Mouse (Mus musculus) heart, embryonic 15.5 days (tissue): ENCODE data around the gene Rab3d. TPM values are rescaled to one million over a fixed set of nuclear protein-coding genes. Genes with fewer than 3 reads are reported as not detected.
A peak's percentile ranks its signal among the peaks of the same experiment; 100 is the strongest.

Experiments
- ATAC-seq: fragments of 200-750 bp; cut with Nextera tagmentation; replicated peaks from 2 replicates; pipeline ENCODE4 v1.8.0; 2017; ENCODE audit warnings: low read depth, moderate TSS enrichment; ENCODE audit not compliant: insufficient number of reproducible peaks, insufficient read depth, low FRiP score
- H3K27ac ChIP-seq: fragments of 300-500 bp; sonication (generic); 2 replicates; pipeline ENCODE4 v1.5.1; 2015; ENCODE audit warnings: mild to moderate bottlenecking, inconsistent platforms
- H3K27me3 ChIP-seq: fragments of 300-500 bp; sonication (generic); 2 replicates; pipeline ENCODE4 v1.6.1; 2015; ENCODE audit warnings: inconsistent platforms
- H3K36me3 ChIP-seq: fragments of 300-500 bp; sonication (generic); 2 replicates; pipeline ENCODE4 v1.6.1; 2015; ENCODE audit warnings: mild to moderate bottlenecking, inconsistent platforms
- H3K4me1 ChIP-seq: fragments of 300-500 bp; sonication (generic); replicated peaks from 2 replicates; pipeline ENCODE4 v1.6.1; 2015; ENCODE audit warnings: inconsistent platforms
- H3K4me2 ChIP-seq: fragments of 300-500 bp; sonication (generic); 2 replicates; pipeline ENCODE4 v1.6.1; 2015; ENCODE audit warnings: inconsistent platforms, mild to moderate bottlenecking, moderate library complexity
- H3K4me3 ChIP-seq: fragments of 300-500 bp; sonication (generic); 2 replicates; pipeline ENCODE4 v1.5.1; 2015; ENCODE audit warnings: mild to moderate bottlenecking, inconsistent platforms
- H3K9ac ChIP-seq: fragments of 300-500 bp; sonication (generic); 2 replicates; pipeline ENCODE4 v1.6.1; 2015; ENCODE audit warnings: mild to moderate bottlenecking, inconsistent platforms
- H3K9me3 ChIP-seq: fragments of 300-500 bp; sonication (generic); replicated peaks from 2 replicates; pipeline ENCODE4 v1.6.1; 2016; ENCODE audit warnings: inconsistent platforms
- WGBS: fragments of 180-500 bp; shearing (Covaris S2); methylation state at CpG from one replicate; pipeline ENCODE4 v1.1.7; 2015; ENCODE audit warnings: mixed read lengths; 5-methylcytosine and 5-hydroxymethylcytosine counted together
- polyA plus RNA-seq: library from polyadenylated mRNA; unstranded; fragments of >200 nt; fragmentation: Nextera tagmentation; extraction: Ambion mirVana; gene quantifications from 2 replicates; pipeline ENCODE4 v1.2.1, GENCODE M21; 2015

The Rab3d gene
- polyA plus RNA-seq, 1 experiment from 2014 or later: 9.7 TPM

- Histone ChIP-seq H3K9ac (no peak overlapping the region), H3K9me3 (no peaks in the 10 kb centered on the region), H3K4me2 (no peak overlapping the region), H3K36me3 (no peaks in the 10 kb centered on the region), H3K27me3 (no peaks in the 10 kb centered on the region), H3K27ac (no peak overlapping the region), H3K4me3 (no peak overlapping the region), H3K4me1 (peaks cover 34% of the 10 kb centered on the region)
- ATAC-seq: no peak
- WGBS: 96% methylated on average over 1 of the region's 1 CpGs
Observed at GRCm38 (mm10) chr9:21925506-21925905, 7.5 kb upstream of the Rab3d start.

GRCm38 (mm10) chr9:21925034-21925433, 7.0 kb upstream of the Rab3d start:
- 90% methylated on average over 3 of the region's 3 CpGs for WGBS

GRCm38 (mm10) chr9:21924099-21924493, 6.1 kb upstream of the Rab3d start:
- H3K9ac ChIP-seq: no peak overlapping the region
- H3K36me3 ChIP-seq: no peaks in the 10 kb centered on the region
- H3K27me3 ChIP-seq: no peaks in the 10 kb centered on the region
- no peaks in the 10 kb centered on the region for H3K9me3 ChIP-seq
- peak; percentile 88 for ATAC-seq
- no peak overlapping the region; the same call in 1 of the 2 replicates for H3K4me2 ChIP-seq
- peaks cover 34% of the 10 kb centered on the region for H3K4me1 ChIP-seq
- no peak overlapping the region for H3K4me3 ChIP-seq
- peak overlapping the region; percentile 82 for H3K27ac ChIP-seq
- WGBS: 29% methylated on average over 6 of the region's 6 CpGs

More at GRCm38 (mm10) chr9:21925034-21925433, 7.0 kb upstream of the Rab3d start:
- Histone ChIP-seq H3K4me2 (no peak overlapping the region), H3K27me3 (no peaks in the 10 kb centered on the region), H3K4me3 (no peak overlapping the region), H3K36me3 (no peaks in the 10 kb centered on the region), H3K9ac (no peak overlapping the region), H3K4me1 (peaks cover 34% of the 10 kb centered on the region), H3K9me3 (no peaks in the 10 kb centered on the region), H3K27ac (no peak overlapping the region)
- ATAC-seq: no peak

GRCm38 (mm10) chr9:21923490-21924098, 5.6 kb upstream of the Rab3d start:
- Histone ChIP-seq H3K9me3 (no peaks in the 10 kb centered on the region), H3K27ac (peak overlapping the region; percentile 82), H3K4me3 (no peak overlapping the region), H3K4me2 (no peak overlapping the region; the same call in 1 of the 2 replicates), H3K4me1 (peaks cover 34% of the 10 kb centered on the region), H3K9ac (no peak overlapping the region), H3K27me3 (no peaks in the 10 kb centered on the region), H3K36me3 (no peaks in the 10 kb centered on the region)
- no peak for ATAC-seq
- 25% methylated on average over 3 of the region's 3 CpGs for WGBS

- Histone ChIP-seq H3K27me3 (no peaks in the 10 kb centered on the region), H3K9me3 (no peaks in the 10 kb centered on the region), H3K27ac (peak overlapping the region; percentile 82), H3K4me3 (no peak overlapping the region), H3K4me1 (peaks cover 40% of the 10 kb centered on the region), H3K4me2 (no peak overlapping the region), H3K36me3 (no peaks in the 10 kb centered on the region), H3K9ac (no peak overlapping the region)
- 87% methylated on average over 4 of the region's 4 CpGs for WGBS
- ATAC-seq: no peak
Observed at GRCm38 (mm10) chr9:21923036-21923435, 5.0 kb upstream of the Rab3d start.

GRCm38 (mm10) chr9:21918692-21919384, 846 bp upstream of the Rab3d start:
- Histone ChIP-seq H3K27me3 (no peaks in the 10 kb centered on the region), H3K9ac (no peak overlapping the region), H3K4me1 (peaks cover 19% of the 10 kb centered on the region), H3K27ac (no peak overlapping the region), H3K4me2 (peak overlapping the region; percentile 97), H3K4me3 (peak overlapping the region; percentile 66), H3K9me3 (no peaks in the 10 kb centered on the region), H3K36me3 (no peaks in the 10 kb centered on the region; the same call in 1 of the 2 replicates)
- WGBS: 16% methylated on average over 5 of the region's 5 CpGs
- no peak for ATAC-seq

GRCm38 (mm10) chr9:21917493-21918034, 428 bp downstream of the Rab3d start:
- H3K4me3 ChIP-seq: peak overlapping the region; percentile 66
- WGBS: 2% methylated on average over 35 of the region's 35 CpGs
- ATAC-seq: peak; percentile 56
- H3K4me1 ChIP-seq: peaks cover 9% of the 10 kb centered on the region
- peak overlapping the region; percentile 73 for H3K9ac ChIP-seq
- no peaks in the 10 kb centered on the region; the same call in 1 of the 2 replicates for H3K36me3 ChIP-seq
- no peaks in the 10 kb centered on the region for H3K27me3 ChIP-seq
- peak overlapping the region; percentile 97 for H3K4me2 ChIP-seq
- H3K9me3 ChIP-seq: no peaks in the 10 kb centered on the region
- H3K27ac ChIP-seq: 0 out of 2 replicates have a peak overlapping the region, but pooled peaks have one; percentile 24

GRCm38 (mm10) chr9:21916851-21917492, 1.0 kb downstream of the Rab3d start:
- Histone ChIP-seq H3K4me2 (peak overlapping the region; percentile 97), H3K9me3 (no peaks in the 10 kb centered on the region), H3K27me3 (no peaks in the 10 kb centered on the region), H3K27ac (no peak overlapping the region), H3K9ac (no peak overlapping the region), H3K4me3 (peak overlapping the region; percentile 66), H3K36me3 (no peaks in the 10 kb centered on the region; the same call in 1 of the 2 replicates), H3K4me1 (peaks cover 9% of the 10 kb centered on the region)
- WGBS: 67% methylated on average over 3 of the region's 3 CpGs
- ATAC-seq: no peak

GRCm38 (mm10) chr9:21909474-21910223, 8.3 kb downstream of the Rab3d start:
- H3K4me3 ChIP-seq: no peak overlapping the region
- no peaks in the 10 kb centered on the region for H3K4me1 ChIP-seq
- no peak overlapping the region for H3K27ac ChIP-seq
- WGBS: 68% methylated on average over 10 of the region's 10 CpGs
- no peak overlapping the region for H3K9ac ChIP-seq
- no peak overlapping the region for H3K4me2 ChIP-seq
- H3K27me3 ChIP-seq: no peaks in the 10 kb centered on the region
- ATAC-seq: no peak
- no peaks in the 10 kb centered on the region for H3K9me3 ChIP-seq
- no peaks in the 10 kb centered on the region; the same call in 1 of the 2 replicates for H3K36me3 ChIP-seq

GRCm38 (mm10) chr9:21908216-21908615, 9.8 kb downstream of the Rab3d start:
- 64% methylated on average over 11 of the region's 11 CpGs for WGBS
- no peaks in the 10 kb centered on the region for H3K9me3 ChIP-seq
- H3K9ac ChIP-seq: no peak overlapping the region
- H3K4me1 ChIP-seq: no peaks in the 10 kb centered on the region
- H3K4me3 ChIP-seq: no peak overlapping the region
- H3K36me3 ChIP-seq: no peaks in the 10 kb centered on the region
- ATAC-seq: no peak
- H3K4me2 ChIP-seq: no peak overlapping the region
- no peaks in the 10 kb centered on the region; the same call in 1 of the 2 replicates for H3K27me3 ChIP-seq
- H3K27ac ChIP-seq: no peak overlapping the region
